Mouse (Mus musculus) lung, embryonic 16.5 days (tissue): ENCODE results near the gene Trpm1. TPM values are rescaled to one million over a fixed set of nuclear protein-coding genes. Genes with fewer than 3 reads are reported as not detected.

Experiments
- ATAC-seq: fragments of 200-750 bp; cut with Nextera tagmentation; 2 replicates; pipeline ENCODE4 v1.8.0; 2017; ENCODE audit warnings: low read depth, mild to moderate bottlenecking, moderate library complexity
- H3K27ac ChIP-seq: fragments of 300-500 bp; sonication (generic); 2 replicates; pipeline ENCODE4 v1.5.1; 2014; ENCODE audit warnings: mild to moderate bottlenecking, control low read depth, low read length
- H3K27me3 ChIP-seq: fragments of 300-500 bp; sonication (generic); 2 replicates; pipeline ENCODE4 v1.6.1; 2014; ENCODE audit warnings: low read depth, low read length, mixed read lengths; ENCODE audit not compliant: control insufficient read depth, insufficient read depth
- H3K36me3 ChIP-seq: fragments of 300-500 bp; sonication (generic); 2 replicates; pipeline ENCODE4 v1.6.1; 2014; ENCODE audit warnings: low read length; ENCODE audit not compliant: control insufficient read depth, insufficient read depth
- H3K4me1 ChIP-seq: fragments of 300-500 bp; sonication (generic); replicated peaks from 2 replicates; pipeline ENCODE4 v1.6.1; 2014; ENCODE audit warnings: low read length, mixed read lengths; ENCODE audit not compliant: control insufficient read depth, insufficient read depth
- H3K4me2 ChIP-seq: fragments of 300-500 bp; sonication (generic); 2 replicates; pipeline ENCODE4 v1.6.1; 2014; ENCODE audit warnings: low read depth, low read length, control low read depth
- H3K4me3 ChIP-seq: fragments of 300-500 bp; sonication (generic); 2 replicates; pipeline ENCODE4 v1.5.1; 2014; ENCODE audit warnings: mild to moderate bottlenecking, low read length, control low read depth
- H3K9ac ChIP-seq: fragments of 300-500 bp; sonication (generic); 2 replicates; pipeline ENCODE4 v1.6.1; 2014; ENCODE audit warnings: low read length, control low read depth
- H3K9me3 ChIP-seq: fragments of 300-500 bp; sonication (generic); 2 replicates; pipeline ENCODE4 v1.6.1; 2016; ENCODE audit warnings: low read length; ENCODE audit not compliant: control insufficient read depth
- WGBS: fragments of 180-500 bp; shearing (Covaris S2); extraction: QIAGEN DNeasy Blood & Tissue Kit; methylation state at CpG from one replicate; pipeline ENCODE4 v1.1.7; 2014; 5-methylcytosine and 5-hydroxymethylcytosine counted together
- polyA plus RNA-seq: library from polyadenylated mRNA; unstranded; fragments of >200 nt; fragmentation: Nextera tagmentation; extraction: Ambion mirVana; gene quantifications from 2 replicates; pipeline ENCODE4 v1.2.1, GENCODE M21; 2015

Gene Trpm1
- polyA plus RNA-seq, 1 experiment from 2014 or later, result 0.10 TPM

DNA sequence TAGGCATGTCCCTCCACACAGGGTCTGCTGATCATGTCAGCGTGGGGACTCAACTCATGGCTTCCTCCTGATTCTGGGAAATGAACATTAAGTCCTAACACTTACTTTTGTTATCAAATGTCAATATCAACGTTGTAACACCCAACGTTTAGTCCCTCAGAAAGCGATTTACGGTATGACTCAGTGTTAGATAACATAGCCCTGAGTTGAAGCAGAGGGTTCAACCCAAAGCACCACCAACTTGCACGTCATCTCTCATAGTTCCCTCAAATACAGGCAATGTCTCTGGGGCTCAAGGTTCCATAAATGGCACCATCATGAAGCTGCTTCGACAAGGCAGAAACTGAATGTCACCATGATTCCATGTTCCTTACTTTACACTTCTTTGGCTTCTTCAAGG lies 96.8 kb downstream of the Trpm1 start:
- H3K4me3 ChIP-seq, result no peak overlapping the region
- H3K36me3 ChIP-seq, result no peaks in the 10 kb centered on the region
- H3K4me2 ChIP-seq, result no peak overlapping the region
- no peaks in the 10 kb centered on the region for H3K9me3 ChIP-seq
- 78% methylated on average over 7 of the region's 7 CpGs for WGBS
- no peak overlapping the region for H3K9ac ChIP-seq
- no peaks in the 10 kb centered on the region for H3K4me1 ChIP-seq
- ATAC-seq, result no peak
- H3K27ac ChIP-seq, result no peak overlapping the region
- no peaks in the 10 kb centered on the region for H3K27me3 ChIP-seq

DNA sequence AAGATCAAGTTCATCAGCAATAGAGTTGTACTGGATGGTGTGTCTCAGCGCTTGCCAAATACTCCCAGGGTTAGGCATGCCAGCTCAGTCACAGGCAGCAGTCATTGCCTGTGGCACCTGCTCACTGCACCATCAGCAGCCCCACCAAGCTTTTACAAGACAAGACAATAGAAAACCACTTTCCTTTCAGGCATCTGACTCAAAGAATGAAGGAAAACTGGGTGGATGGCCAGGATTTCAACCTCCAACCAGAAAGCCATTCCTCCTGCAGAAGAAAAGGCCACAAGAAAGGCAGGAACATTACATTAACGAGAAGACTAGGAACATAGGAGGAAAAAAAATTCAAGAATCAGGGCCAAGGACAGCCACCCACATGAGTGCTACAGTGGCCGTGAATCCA lies 100.1 kb downstream of the Trpm1 start:
- H3K27ac ChIP-seq, result no peak overlapping the region
- H3K9me3 ChIP-seq, result no peaks in the 10 kb centered on the region
- no peak overlapping the region for H3K4me2 ChIP-seq
- no peak for ATAC-seq
- WGBS, result 85% methylated on average over 3 of the region's 3 CpGs
- H3K4me3 ChIP-seq, result no peak overlapping the region
- no peaks in the 10 kb centered on the region for H3K27me3 ChIP-seq
- no peaks in the 10 kb centered on the region for H3K36me3 ChIP-seq
- H3K4me1 ChIP-seq, result no peaks in the 10 kb centered on the region
- no peak overlapping the region for H3K9ac ChIP-seq

DNA sequence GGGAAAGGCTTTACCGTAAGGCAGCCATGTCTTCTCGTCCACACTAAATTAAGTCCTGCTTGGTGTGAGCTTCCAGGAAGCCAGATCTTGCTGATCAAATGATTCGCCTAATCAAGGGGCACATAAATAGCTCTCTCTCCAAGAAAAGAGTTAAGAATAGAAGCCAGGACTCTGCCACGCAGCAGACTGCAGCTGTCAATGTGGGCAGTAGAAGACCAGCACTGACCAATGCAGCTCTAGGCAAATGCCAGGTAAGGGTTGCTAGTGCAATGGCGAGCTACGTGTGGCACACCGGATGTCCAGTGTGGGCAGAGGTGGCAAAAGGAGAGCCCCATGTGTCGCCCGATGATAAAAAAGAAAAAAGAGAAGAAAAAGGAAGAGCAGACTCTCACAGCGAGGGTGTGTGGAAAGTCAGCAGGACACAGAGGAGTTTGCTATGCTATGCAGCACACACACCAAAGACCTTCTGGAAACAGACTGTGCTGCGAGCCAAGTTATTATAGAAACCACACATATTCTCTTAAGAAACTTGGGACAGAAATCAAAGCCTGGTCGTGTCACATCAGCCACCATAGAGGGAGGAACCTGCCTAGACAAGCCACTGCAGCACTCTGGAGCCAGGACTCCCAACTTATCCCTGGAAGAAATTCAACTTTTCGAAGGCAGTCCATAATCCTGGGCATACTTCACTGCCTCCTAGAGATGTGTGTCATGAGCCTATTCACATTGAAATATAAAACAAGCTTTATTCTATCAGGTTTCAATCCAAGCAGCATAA lies 112.1 kb downstream of the Trpm1 start:
- H3K36me3 ChIP-seq, result no peaks in the 10 kb centered on the region
- WGBS, result 74% methylated on average over 13 of the region's 13 CpGs
- ATAC-seq, result no peak
- H3K4me1 ChIP-seq, result no peaks in the 10 kb centered on the region
- no peak overlapping the region for H3K4me2 ChIP-seq
- peaks cover 13% of the 10 kb centered on the region for H3K27me3 ChIP-seq
- no peaks in the 10 kb centered on the region for H3K9me3 ChIP-seq
- H3K9ac ChIP-seq, result no peak overlapping the region
- no peak overlapping the region for H3K27ac ChIP-seq
- H3K4me3 ChIP-seq, result no peak overlapping the region

DNA sequence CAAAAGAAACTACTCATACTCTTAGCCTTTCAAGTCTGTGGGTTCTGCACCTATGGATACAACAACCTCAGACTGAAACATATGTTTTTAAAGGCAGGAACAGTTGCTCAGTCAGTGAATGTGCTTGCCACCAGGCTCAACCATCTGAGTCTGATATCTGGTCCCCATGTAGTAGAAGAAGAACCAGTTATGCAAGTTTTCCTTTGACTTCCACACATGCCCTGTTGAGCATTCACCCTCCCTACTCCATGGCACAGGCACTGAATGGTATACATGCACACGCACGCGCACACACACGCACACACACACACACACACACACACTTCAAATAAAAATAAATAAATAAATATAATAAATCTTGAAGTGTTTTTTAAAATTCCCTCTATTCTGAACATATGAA lies 113.0 kb downstream of the Trpm1 start:
- no peak overlapping the region for H3K27ac ChIP-seq
- ATAC-seq, result no peak
- H3K36me3 ChIP-seq, result no peaks in the 10 kb centered on the region
- no peak overlapping the region for H3K4me2 ChIP-seq
- H3K4me1 ChIP-seq, result no peaks in the 10 kb centered on the region
- WGBS, result 80% methylated on average over 4 of the region's 4 CpGs
- no peaks in the 10 kb centered on the region for H3K9me3 ChIP-seq
- H3K9ac ChIP-seq, result no peak overlapping the region
- peaks cover 13% of the 10 kb centered on the region for H3K27me3 ChIP-seq
- no peak overlapping the region for H3K4me3 ChIP-seq

DNA sequence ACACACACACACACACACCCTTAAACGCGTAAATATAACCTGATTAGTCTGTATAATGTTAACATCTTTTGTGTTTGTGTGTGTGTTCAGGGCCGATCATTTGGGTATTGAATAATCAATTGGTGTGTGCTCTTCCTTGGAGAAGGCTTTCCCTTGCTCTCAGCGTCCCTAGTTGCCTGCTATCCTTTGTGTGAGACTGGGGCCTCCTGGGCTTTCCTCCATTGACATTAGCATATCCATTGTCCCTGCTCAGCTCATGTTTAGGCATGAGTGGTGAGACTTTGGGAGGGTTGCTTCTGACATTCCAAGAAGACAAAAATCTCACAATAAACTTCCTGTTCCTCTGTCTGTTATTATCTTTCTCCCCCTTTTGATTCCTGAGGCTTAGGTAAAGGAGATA lies 118.3 kb downstream of the Trpm1 start:
- peaks cover 13% of the 10 kb centered on the region for H3K27me3 ChIP-seq
- no peak overlapping the region for H3K4me3 ChIP-seq
- no peak overlapping the region for H3K9ac ChIP-seq
- H3K36me3 ChIP-seq, result no peaks in the 10 kb centered on the region
- no peak for ATAC-seq
- H3K9me3 ChIP-seq, result no peaks in the 10 kb centered on the region
- H3K27ac ChIP-seq, result no peak overlapping the region
- 50% methylated on average over 4 of the region's 4 CpGs for WGBS
- no peaks in the 10 kb centered on the region for H3K4me1 ChIP-seq
- no peak overlapping the region for H3K4me2 ChIP-seq

DNA sequence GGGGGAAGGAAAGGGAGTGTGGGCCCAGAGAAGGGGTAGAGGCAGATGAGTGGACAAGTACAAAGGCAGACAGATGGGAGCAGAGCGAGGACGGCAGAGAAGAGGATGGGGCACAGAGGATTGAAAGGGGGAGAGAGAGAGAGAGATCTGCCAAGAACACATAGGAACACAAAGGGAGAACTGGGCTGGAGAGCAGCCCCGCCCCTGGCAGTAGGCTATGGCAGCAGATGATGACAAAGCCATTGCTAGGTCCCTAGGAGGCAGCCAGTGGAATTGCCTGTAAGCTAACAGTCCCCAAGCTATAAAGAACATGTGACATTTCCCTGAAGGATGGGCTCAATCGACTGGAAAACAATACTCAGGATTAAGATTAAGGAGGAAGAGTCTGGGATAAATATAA lies 121.9 kb downstream of the Trpm1 start:
- Histone ChIP-seq H3K4me2 (no peak overlapping the region), H3K9me3 (no peaks in the 10 kb centered on the region), H3K9ac (no peak overlapping the region), H3K27me3 (no peaks in the 10 kb centered on the region), H3K4me1 (no peaks in the 10 kb centered on the region), H3K27ac (no peak overlapping the region), H3K4me3 (no peak overlapping the region), H3K36me3 (no peaks in the 10 kb centered on the region)
- ATAC-seq, result no peak
- 73% methylated on average over 4 of the region's 4 CpGs for WGBS

DNA sequence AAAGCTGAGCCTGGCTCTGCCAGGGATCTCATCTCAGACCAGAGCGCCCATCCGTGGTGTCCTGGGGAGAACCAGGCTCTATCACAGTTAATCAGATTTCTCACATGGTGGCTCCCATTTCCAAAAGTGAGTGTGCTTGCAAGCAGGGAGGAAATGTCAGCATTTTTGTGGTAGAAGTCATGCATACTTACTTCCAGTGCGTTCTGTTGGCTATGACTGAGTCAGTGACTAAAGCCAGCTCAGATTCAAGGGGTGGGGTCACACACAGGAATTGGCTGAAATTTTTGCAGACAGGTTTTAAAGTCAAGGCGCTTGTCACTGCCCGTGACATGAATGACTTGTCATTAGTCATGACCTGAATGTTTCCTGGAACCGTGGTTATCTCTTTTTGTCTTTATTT lies 123.3 kb downstream of the Trpm1 start:
- H3K27ac ChIP-seq, result no peak overlapping the region
- no peaks in the 10 kb centered on the region for H3K27me3 ChIP-seq
- no peaks in the 10 kb centered on the region for H3K36me3 ChIP-seq
- no peak for ATAC-seq
- no peaks in the 10 kb centered on the region for H3K9me3 ChIP-seq
- no peak overlapping the region for H3K9ac ChIP-seq
- WGBS, result 27% methylated on average over 6 of the region's 6 CpGs
- no peaks in the 10 kb centered on the region for H3K4me1 ChIP-seq
- no peak overlapping the region for H3K4me2 ChIP-seq
- H3K4me3 ChIP-seq, result no peak overlapping the region

DNA sequence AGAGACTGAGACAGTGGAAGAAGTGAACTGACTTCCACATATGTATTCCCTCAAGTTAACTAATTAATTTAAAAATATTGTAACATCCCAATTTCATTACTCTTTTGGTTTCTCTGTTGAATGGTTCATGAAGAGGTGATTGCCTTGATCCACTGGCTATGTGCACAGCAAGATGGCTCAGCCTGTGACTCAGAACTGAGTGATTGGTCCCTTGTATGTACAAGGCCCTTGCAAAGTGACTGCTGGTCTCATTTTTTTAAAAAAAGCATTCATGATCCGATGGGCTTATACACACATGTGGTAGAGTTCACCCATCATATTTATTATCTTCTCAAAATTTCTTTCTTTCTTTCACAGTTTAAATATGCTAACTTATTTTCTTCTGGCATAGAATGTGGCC lies 124.9 kb downstream of the Trpm1 start:
- Histone ChIP-seq H3K27me3 (no peaks in the 10 kb centered on the region), H3K4me3 (no peak overlapping the region), H3K36me3 (no peaks in the 10 kb centered on the region), H3K4me2 (no peak overlapping the region), H3K9ac (no peak overlapping the region), H3K27ac (no peak overlapping the region), H3K4me1 (no peaks in the 10 kb centered on the region), H3K9me3 (no peaks in the 10 kb centered on the region)
- no peak for ATAC-seq
- 84% methylated on average over 1 of the region's 1 CpGs for WGBS

DNA sequence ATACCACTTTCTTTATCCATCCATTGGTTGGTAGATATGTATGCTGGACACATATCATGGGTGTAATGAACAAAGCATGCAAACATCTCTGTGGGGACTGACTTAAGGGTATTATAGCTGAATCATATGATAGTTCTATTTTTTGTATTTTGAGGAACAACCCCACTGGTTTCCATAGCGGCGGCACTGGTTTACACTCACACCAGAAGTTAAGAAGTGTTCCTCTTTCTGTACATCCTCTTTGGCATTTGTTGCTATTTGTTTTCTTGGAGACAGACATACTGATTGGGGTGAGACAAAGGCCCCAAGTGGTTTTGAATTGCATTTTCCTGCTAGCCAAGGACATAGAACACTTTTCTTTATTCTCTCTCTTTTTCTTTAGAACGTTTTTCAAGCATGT lies 125.9 kb downstream of the Trpm1 start:
- H3K27me3 ChIP-seq, result no peaks in the 10 kb centered on the region
- no peak for ATAC-seq
- no peaks in the 10 kb centered on the region for H3K36me3 ChIP-seq
- no peak overlapping the region for H3K27ac ChIP-seq
- no peak overlapping the region for H3K4me2 ChIP-seq
- WGBS, result 80% methylated on average over 3 of the region's 3 CpGs
- H3K4me1 ChIP-seq, result no peaks in the 10 kb centered on the region
- no peak overlapping the region for H3K9ac ChIP-seq
- no peak overlapping the region for H3K4me3 ChIP-seq
- no peaks in the 10 kb centered on the region for H3K9me3 ChIP-seq

DNA sequence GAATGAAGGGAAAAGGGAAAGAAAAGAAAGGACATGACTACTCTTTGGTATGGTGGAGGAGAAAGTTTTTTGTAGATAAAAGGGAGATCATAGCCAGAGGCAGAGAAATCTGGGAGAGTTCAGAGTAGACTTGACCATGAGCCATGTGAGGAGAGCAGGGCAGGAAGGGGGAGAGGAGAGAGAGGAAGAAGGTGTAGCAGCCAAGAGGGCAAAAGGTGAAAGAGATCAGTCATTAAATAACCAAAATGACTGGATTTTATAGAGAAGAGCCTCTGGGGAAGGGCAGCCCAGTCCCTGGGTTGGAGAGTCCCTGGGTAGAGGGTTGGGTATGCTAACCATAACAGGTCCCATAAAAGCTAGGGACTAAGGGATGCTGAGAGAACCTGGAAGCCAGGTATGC lies 132.9 kb downstream of the Trpm1 start:
- Histone ChIP-seq H3K4me3 (peak overlapping the region; percentile 92), H3K36me3 (no peaks in the 10 kb centered on the region), H3K9ac (no peak overlapping the region), H3K27me3 (no peaks in the 10 kb centered on the region), H3K4me2 (peak overlapping the region; percentile 76), H3K4me1 (no peaks in the 10 kb centered on the region), H3K9me3 (no peaks in the 10 kb centered on the region), H3K27ac (no peak overlapping the region)
- ATAC-seq, result no peak
